Mouse (Mus musculus): Measurements from ENCODE around the gene Rpl21.

DNA sequence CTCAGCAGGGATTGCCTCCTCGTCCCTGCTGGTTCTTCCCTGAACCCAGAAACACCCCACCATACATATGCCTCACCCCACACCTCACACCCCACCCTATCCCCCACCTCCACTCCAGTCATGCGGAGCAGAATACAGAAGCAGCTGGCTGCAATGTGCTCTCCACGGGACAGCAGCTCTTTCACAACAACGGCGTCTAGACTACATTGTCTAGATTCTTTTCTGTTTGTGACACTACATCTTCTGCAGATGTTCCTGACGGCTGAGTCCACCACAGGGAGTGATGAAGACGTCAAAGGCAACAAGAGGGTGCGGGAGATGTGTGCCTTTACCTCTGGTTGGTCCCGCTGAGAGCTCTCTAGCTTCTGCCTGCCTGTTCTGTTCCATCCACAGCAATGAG is 34.7 kb upstream of the Rpl21 start:
- TF ChIP-seq CTCF (IDR thresholded peaks at IDR 0.05; ENCODE audit: extremely low read depth, insufficient read depth, insufficient read length, insufficient replicate concordance) (no peak), POLR2A (IDR thresholded peaks at IDR 0.05; ENCODE audit: low read depth, low read length) (no peak)

Measured in spleen, adult 2 months (tissue).